Mouse (Mus musculus) urinary bladder, postnatal 36 days (tissue): ENCODE measurements around the gene Wasf2.

Experiments used
- DNase-seq, 2 experiments: peaks; one replicate each; pipeline ENCODE4 v3.0.0; 2022; ENCODE audit warnings: low spot score in 2 of 2, mixed read lengths in 1 of 2

The Wasf2 gene

GRCm38 (mm10) chr4:133234771-133235170 lies 104.5 kb downstream of the Wasf2 start:
- no peak for DNase-seq

- DNase-seq: no peak
These were observed 105.1 kb downstream of the Wasf2 start for GRCm38 (mm10) chr4:133235415-133235814.

GRCm38 (mm10) chr4:133237911-133238310 lies 107.6 kb downstream of the Wasf2 start:
- no peak for DNase-seq

GRCm38 (mm10) chr4:133240490-133240921 lies 110.2 kb downstream of the Wasf2 start, which contains the start of gene Map3k6:
TSS of gene Map3k6 (plus strand) at chr4:133240818.
- peak; percentile 75 to 92 for DNase-seq

- DNase-seq: peak; percentile 92 to 93
These were observed 110.9 kb downstream of the Wasf2 start for GRCm38 (mm10) chr4:133240934-133241908.

- no peak for DNase-seq
These were observed 111.6 kb downstream of the Wasf2 start for GRCm38 (mm10) chr4:133241910-133242309.

- DNase-seq: no peak
These were observed 112.4 kb downstream of the Wasf2 start for GRCm38 (mm10) chr4:133242710-133243109.

GRCm38 (mm10) chr4:133243538-133243937 lies 113.2 kb downstream of the Wasf2 start:
- DNase-seq: no peak

GRCm38 (mm10) chr4:133244289-133244688 lies 114.0 kb downstream of the Wasf2 start:
- no peak for DNase-seq

- DNase-seq: no peak
These were observed 116.8 kb downstream of the Wasf2 start for GRCm38 (mm10) chr4:133247072-133247471.

GRCm38 (mm10) chr4:133247806-133248449 lies 117.6 kb downstream of the Wasf2 start:
- no peak for DNase-seq
